Mouse (Mus musculus): ENCODE measurements around the gene Trabd2b. TPM values are rescaled to one million over a fixed set of nuclear protein-coding genes. Genes with fewer than 3 reads are reported as not detected.

The Trabd2b gene
- polyA plus RNA-seq, 1 experiment = 4.8 TPM

DNA sequence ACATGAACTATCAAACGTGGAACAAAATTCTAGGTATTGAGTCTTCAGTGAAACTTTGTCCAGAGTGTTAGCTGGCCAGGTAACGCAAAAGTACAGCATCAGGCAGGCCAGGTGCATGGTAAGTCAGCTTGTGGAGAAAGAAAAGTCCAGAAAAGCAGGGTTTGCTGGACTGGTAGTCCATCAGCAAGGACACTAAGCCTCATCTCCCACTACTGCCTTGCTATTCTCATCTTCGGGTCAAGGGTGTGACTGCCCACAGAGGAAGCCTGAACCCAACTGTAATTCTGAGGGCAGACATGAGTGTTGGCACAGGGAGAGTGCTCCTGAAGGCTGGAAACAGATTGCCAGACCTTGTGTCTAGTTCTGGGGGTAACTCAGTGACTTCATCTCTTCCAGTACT lies 111.5 kb downstream of the Trabd2b start:
- H3K27ac ChIP-seq (ENCODE audit: insufficient read depth, low read length) = no peak overlapping the region
- no peaks in the 10 kb centered on the region for H3K4me1 ChIP-seq (ENCODE audit: control insufficient read depth, insufficient read depth, low read length)
- TF ChIP-seq POLR2A (IDR thresholded peaks at IDR 0.05; ENCODE audit: borderline replicate concordance, insufficient read depth, low read length) (no peak), CTCF (IDR thresholded peaks at IDR 0.05; ENCODE audit: borderline replicate concordance, insufficient read depth, low read depth, low read length) (no peak)
- WGBS = 82% methylated on average over 3 of the region's 3 CpGs
- no peak overlapping the region for H3K4me3 ChIP-seq (replicated peaks; ENCODE audit: insufficient read depth, low read depth, low read length)
- DNase-seq = no peak
- H3K27me3 ChIP-seq (ENCODE audit: control insufficient read depth, insufficient read depth, low read length) = no peaks in the 10 kb centered on the region

DNA sequence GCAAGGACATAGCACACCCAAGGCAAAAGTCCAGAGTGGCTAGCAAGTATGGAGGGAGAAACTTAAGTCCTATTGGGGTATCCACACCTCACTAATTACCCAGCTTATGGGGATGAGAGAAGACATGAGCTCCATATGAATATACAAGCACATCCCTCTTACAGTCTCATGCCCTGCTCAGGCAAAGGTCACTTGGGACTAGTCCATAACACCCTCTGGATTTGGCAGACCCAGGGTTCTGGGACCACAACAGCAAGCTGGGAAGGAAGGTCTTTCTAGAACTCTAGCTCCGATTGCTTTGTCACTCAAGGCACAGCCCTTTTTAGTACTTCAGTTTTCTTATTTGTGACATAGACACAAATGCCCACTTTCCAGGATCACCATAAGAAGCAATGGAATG lies 112.0 kb downstream of the Trabd2b start:
- TF ChIP-seq POLR2A (IDR thresholded peaks at IDR 0.05; ENCODE audit: borderline replicate concordance, insufficient read depth, low read length) = no peak
- TF ChIP-seq CTCF (IDR thresholded peaks at IDR 0.05; ENCODE audit: borderline replicate concordance, insufficient read depth, low read depth, low read length) = no peak
- Histone ChIP-seq H3K27me3 (ENCODE audit: control insufficient read depth, insufficient read depth, low read length) (no peaks in the 10 kb centered on the region), H3K4me1 (ENCODE audit: control insufficient read depth, insufficient read depth, low read length) (no peaks in the 10 kb centered on the region), H3K27ac (ENCODE audit: insufficient read depth, low read length) (no peak overlapping the region), H3K4me3 (replicated peaks; ENCODE audit: insufficient read depth, low read depth, low read length) (no peak overlapping the region)
- no peak for DNase-seq
- 90% methylated on average over 1 of the region's 1 CpGs for WGBS

- DNase-seq = no peak
- TF ChIP-seq CTCF (IDR thresholded peaks at IDR 0.05; ENCODE audit: borderline replicate concordance, insufficient read depth, low read depth, low read length) (no peak), POLR2A (IDR thresholded peaks at IDR 0.05; ENCODE audit: borderline replicate concordance, insufficient read depth, low read length) (no peak)
- 87% methylated on average over 4 of the region's 4 CpGs for WGBS
- no peak overlapping the region for H3K27ac ChIP-seq (ENCODE audit: insufficient read depth, low read length)
- no peak overlapping the region for H3K4me3 ChIP-seq (replicated peaks; ENCODE audit: insufficient read depth, low read depth, low read length)
- H3K4me1 ChIP-seq (ENCODE audit: control insufficient read depth, insufficient read depth, low read length) = no peaks in the 10 kb centered on the region
- no peaks in the 10 kb centered on the region for H3K27me3 ChIP-seq (ENCODE audit: control insufficient read depth, insufficient read depth, low read length)
These were observed 112.8 kb downstream of the Trabd2b start for GRCm38 (mm10) chr4:114519321-114519720.

GRCm38 (mm10) chr4:114519966-114520365 lies 113.4 kb downstream of the Trabd2b start:
- TF ChIP-seq CTCF (IDR thresholded peaks at IDR 0.05; ENCODE audit: borderline replicate concordance, insufficient read depth, low read depth, low read length) (no peak), POLR2A (IDR thresholded peaks at IDR 0.05; ENCODE audit: borderline replicate concordance, insufficient read depth, low read length) (no peak)
- DNase-seq = no peak
- Histone ChIP-seq H3K4me3 (replicated peaks; ENCODE audit: insufficient read depth, low read depth, low read length) (no peak overlapping the region), H3K4me1 (ENCODE audit: control insufficient read depth, insufficient read depth, low read length) (no peaks in the 10 kb centered on the region), H3K27ac (ENCODE audit: insufficient read depth, low read length) (no peak overlapping the region), H3K27me3 (ENCODE audit: control insufficient read depth, insufficient read depth, low read length) (no peaks in the 10 kb centered on the region)
- 88% methylated on average over 3 of the region's 3 CpGs for WGBS

- Histone ChIP-seq H3K4me3 (replicated peaks; ENCODE audit: insufficient read depth, low read depth, low read length) (no peak overlapping the region), H3K27me3 (ENCODE audit: control insufficient read depth, insufficient read depth, low read length) (no peaks in the 10 kb centered on the region), H3K27ac (ENCODE audit: insufficient read depth, low read length) (no peak overlapping the region), H3K4me1 (ENCODE audit: control insufficient read depth, insufficient read depth, low read length) (no peaks in the 10 kb centered on the region)
- TF ChIP-seq POLR2A (IDR thresholded peaks at IDR 0.05; ENCODE audit: borderline replicate concordance, insufficient read depth, low read length) (no peak), CTCF (IDR thresholded peaks at IDR 0.05; ENCODE audit: borderline replicate concordance, insufficient read depth, low read depth, low read length) (no peak)
- WGBS = 74% methylated on average over 5 of the region's 5 CpGs
- no peak for DNase-seq
These were observed 117.0 kb downstream of the Trabd2b start for GRCm38 (mm10) chr4:114523335-114524188.

DNA sequence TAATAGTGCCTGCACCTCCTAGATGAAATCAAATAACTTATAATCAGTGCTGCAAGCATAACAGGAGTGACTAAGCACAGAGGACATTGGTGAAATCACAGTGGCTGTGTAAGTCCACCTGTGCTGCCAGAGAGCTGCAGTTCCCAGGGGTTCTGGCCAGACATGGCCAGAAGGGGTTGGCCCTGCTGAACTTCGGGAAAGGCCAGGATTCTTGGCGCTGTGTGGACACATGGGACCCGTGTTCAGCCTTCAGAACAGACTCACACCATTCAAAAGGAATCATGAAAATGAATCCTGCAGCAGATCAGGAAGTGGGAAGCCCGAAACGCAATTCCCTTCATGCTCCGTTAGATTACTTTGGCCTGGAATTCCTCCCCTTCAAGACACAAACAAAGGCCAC lies 125.1 kb downstream of the Trabd2b start:
- Histone ChIP-seq H3K4me1 (ENCODE audit: control insufficient read depth, insufficient read depth, low read length) (no peaks in the 10 kb centered on the region), H3K4me3 (replicated peaks; ENCODE audit: insufficient read depth, low read depth, low read length) (no peak overlapping the region), H3K27me3 (ENCODE audit: control insufficient read depth, insufficient read depth, low read length) (no peaks in the 10 kb centered on the region), H3K27ac (ENCODE audit: insufficient read depth, low read length) (no peak overlapping the region)
- no peak for TF ChIP-seq POLR2A (IDR thresholded peaks at IDR 0.05; ENCODE audit: borderline replicate concordance, insufficient read depth, low read length)
- no peak for TF ChIP-seq CTCF (IDR thresholded peaks at IDR 0.05; ENCODE audit: borderline replicate concordance, insufficient read depth, low read depth, low read length)
- 37% methylated on average over 6 of the region's 6 CpGs for WGBS
- DNase-seq = no peak

DNA sequence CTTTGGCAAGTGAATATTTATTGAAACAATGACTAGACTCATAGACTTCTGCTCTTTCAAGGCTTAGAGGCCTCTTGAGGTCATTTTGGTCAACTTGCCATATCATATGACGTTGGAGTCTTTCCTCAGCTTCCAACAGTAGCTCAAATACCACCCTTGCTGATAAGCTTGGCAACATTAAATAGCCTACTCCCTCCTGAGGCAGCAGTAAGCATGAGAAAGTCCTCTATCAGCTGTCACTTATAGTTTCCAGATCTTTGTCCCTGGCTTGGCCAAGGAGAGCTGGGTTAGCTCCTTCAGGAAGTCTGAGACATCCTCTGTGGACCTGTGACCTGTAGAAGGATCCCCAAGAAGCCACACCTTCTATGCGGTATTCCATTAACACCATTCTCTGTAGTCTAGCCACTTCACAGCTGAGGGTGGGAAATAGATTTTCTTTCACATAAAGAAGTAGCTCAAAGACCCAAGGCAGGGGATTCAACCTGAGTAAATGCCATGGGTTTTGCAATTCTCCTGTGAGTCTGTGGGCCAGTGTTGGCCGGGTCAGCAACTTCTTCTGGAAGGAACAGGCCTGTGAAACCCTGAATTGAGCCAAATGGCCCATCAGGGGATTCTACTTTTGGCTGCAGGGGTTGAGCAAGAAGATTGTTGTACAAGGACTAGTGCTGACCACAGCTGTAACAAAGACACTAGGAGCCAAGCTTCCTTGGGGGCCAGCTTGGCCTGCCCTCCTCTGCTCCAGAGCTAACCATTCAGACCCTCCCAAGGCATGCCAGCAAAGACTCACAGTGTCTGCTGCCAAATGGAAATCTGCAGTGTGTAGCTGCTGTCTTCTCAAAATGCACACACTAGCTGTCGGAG lies 127.6 kb downstream of the Trabd2b start:
- 45% methylated on average over 4 of the region's 4 CpGs for WGBS
- Histone ChIP-seq H3K4me1 (ENCODE audit: control insufficient read depth, insufficient read depth, low read length) (no peaks in the 10 kb centered on the region), H3K27me3 (ENCODE audit: control insufficient read depth, insufficient read depth, low read length) (no peaks in the 10 kb centered on the region), H3K27ac (ENCODE audit: insufficient read depth, low read length) (0 out of 2 replicates have a peak overlapping the region, but pooled peaks have one; percentile 6), H3K4me3 (replicated peaks; ENCODE audit: insufficient read depth, low read depth, low read length) (no peak overlapping the region)
- peak in 1 of 2 experiments; percentile 4 for DNase-seq
- TF ChIP-seq CTCF (IDR thresholded peaks at IDR 0.05; ENCODE audit: borderline replicate concordance, insufficient read depth, low read depth, low read length) = no peak
